Mouse (Mus musculus) left cerebral cortex, adult 18-20 months (tissue): ENCODE results near the gene Gm44503. TPM values are rescaled to one million over a fixed set of nuclear protein-coding genes. Genes with fewer than 3 reads are reported as not detected.

ENCODE experiments used
- DNase-seq, 2 experiments: peaks; one replicate each; pipeline ENCODE4 v3.0.0; 2021 to 2022; ENCODE audit warnings: low spot score in 2 of 2, mixed read lengths in 1 of 2
- total RNA-seq, 2 experiments: library from RNA; stranded (reverse); gene quantifications; 2 replicates each; pipeline ENCODE4 v1.2.3; 2021

The Gm44503 gene
- total RNA-seq, 2 experiments from 2014 or later, result not detected

GRCm38 (mm10) chr9:73020566-73021097 is 62.0 kb downstream of the Gm44503 start:
- DNase-seq, result no peak

GRCm38 (mm10) chr9:73025818-73026636 is 67.4 kb downstream of the Gm44503 start:
- peak; percentile 24 to 43 for DNase-seq

GRCm38 (mm10) chr9:73030443-73030842 is 71.8 kb downstream of the Gm44503 start:
- DNase-seq, result no peak

- DNase-seq, result no peak
Measured at GRCm38 (mm10) chr9:73031421-73031820, 72.8 kb downstream of the Gm44503 start.

GRCm38 (mm10) chr9:73033406-73033805 is 74.8 kb downstream of the Gm44503 start:
- no peak for DNase-seq

GRCm38 (mm10) chr9:73039222-73039945 is 80.7 kb downstream of the Gm44503 start:
- peak; percentile 96 to 97 for DNase-seq

GRCm38 (mm10) chr9:73040080-73040479 is 81.4 kb downstream of the Gm44503 start, which contains the start of gene Pigb:
Pigb (minus strand) TSS chr9:73040378.
- no peak for DNase-seq

- peak; percentile 85 to 89 for DNase-seq
Measured at GRCm38 (mm10) chr9:73044146-73045079, 85.8 kb downstream of the Gm44503 start, which contains the start of gene Rab27a. Rab27a (plus strand) TSS chr9:73044854.

- no peak for DNase-seq
Measured at GRCm38 (mm10) chr9:73045204-73045603, 86.6 kb downstream of the Gm44503 start.

GRCm38 (mm10) chr9:73045711-73046110 is 87.1 kb downstream of the Gm44503 start:
- DNase-seq, result no peak

GRCm38 (mm10) chr9:73047906-73048305 is 89.3 kb downstream of the Gm44503 start:
- DNase-seq, result no peak

GRCm38 (mm10) chr9:73048927-73049326 is 90.3 kb downstream of the Gm44503 start:
- no peak for DNase-seq

- DNase-seq, result no peak
Measured at GRCm38 (mm10) chr9:73049833-73050232, 91.2 kb downstream of the Gm44503 start.

GRCm38 (mm10) chr9:73050606-73051005 is 92.0 kb downstream of the Gm44503 start:
- no peak for DNase-seq

GRCm38 (mm10) chr9:73055441-73055911 is 96.8 kb downstream of the Gm44503 start:
- no peak for DNase-seq

- no peak for DNase-seq
Measured at GRCm38 (mm10) chr9:73059224-73059623, 100.6 kb downstream of the Gm44503 start.

GRCm38 (mm10) chr9:73063621-73064290 is 105.1 kb downstream of the Gm44503 start:
- no peak for DNase-seq
